Mouse (Mus musculus) yolk sac, embryonic 10.5 days (tissue): ENCODE results near the gene Tas2r123.

Experiments used
- DNase-seq: peaks from one replicate; pipeline ENCODE4 v3.0.0-alpha.2; 2017; ENCODE audit warnings: low spot score

The Tas2r123 gene

DNA sequence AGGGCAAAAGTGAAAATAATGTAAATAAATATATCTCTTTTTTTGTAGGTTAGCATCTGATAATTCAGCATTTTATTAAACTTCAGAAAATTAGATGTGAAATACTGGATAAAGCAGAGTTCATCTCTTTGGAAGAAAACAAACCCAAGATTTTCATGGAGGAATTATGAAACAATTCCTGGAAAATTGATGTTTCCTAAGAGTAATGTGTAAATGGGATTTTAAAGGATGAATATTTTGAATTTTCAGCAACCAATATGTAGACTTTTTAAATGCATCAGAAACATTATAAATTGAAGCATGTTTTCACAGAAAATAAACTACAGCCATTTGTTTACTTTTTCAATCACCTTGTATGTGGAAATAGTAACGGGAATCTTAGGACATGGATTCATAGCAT, at the start of gene Tas2r123:
Tas2r123 (plus strand) TSS at position 301 of the 400 bp plus-strand sequence.
- DNase-seq = no peak

DNA sequence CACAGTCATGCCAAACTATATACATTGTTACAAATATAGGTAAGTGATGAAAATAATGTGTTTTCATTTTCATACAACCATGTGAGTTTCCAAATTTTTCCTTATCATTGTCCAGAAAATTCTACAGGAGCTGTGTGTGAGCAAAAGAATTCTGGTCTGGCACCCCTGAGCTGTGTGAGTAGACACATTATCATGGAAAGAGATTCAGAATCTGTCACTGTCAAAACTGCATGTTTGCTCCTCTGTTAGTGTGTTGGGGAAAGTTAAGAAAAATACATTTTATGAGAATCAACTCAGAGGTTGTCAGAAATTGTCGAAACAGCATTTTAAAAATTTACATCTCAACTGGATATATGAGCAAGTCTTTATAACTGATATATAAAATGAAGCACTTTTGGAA, 44.4 kb upstream of the Tas2r123 start, which contains the start of gene Tas2r117:
Tas2r117 (plus strand) TSS at position 301 of the 400 bp plus-strand sequence.
- DNase-seq = no peak

DNA sequence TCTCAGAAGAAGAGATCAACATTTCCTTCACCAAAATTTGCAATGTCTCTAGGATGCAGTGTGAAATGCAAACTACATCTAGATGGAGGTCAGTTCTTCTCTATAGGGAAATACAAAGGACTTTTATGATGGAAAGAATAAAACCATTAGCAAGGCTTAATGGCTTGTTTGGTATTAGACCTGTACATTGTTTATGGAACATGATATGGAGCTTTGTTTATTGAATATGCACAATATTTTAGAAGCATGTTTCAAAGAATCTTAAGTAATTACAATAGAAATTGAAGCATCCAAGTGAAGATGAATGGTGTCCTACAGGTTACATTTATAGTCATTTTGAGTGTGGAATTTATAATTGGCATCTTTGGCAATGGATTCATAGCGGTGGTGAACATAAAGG, 8.2 kb downstream of the Tas2r123 start, which contains the start of gene Tas2r116:
Tas2r116 (plus strand) TSS at position 301 of the 400 bp plus-strand sequence.
- no peak for DNase-seq

DNA sequence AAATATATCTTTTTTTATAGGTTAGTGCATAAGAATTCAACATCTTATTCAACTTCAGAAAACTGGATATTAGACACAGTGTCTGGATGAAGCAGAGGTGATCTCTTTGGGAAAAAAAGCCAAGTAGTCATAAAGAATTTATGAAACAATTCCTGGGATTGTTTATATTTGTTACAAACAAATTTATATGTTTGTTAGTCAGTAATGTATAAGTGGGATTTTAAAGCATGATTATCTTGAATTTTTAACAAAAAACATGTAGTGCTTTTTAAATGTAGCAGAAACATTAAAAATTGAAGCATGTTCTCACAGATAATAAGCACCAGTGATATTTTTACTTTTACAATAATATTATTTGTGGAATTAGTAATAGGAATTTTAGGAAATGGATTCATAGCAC, 20.8 kb downstream of the Tas2r123 start, which contains the start of gene Tas2r110:
Tas2r110 (plus strand) TSS at position 301 of the 400 bp plus-strand sequence.
- DNase-seq = no peak

DNA sequence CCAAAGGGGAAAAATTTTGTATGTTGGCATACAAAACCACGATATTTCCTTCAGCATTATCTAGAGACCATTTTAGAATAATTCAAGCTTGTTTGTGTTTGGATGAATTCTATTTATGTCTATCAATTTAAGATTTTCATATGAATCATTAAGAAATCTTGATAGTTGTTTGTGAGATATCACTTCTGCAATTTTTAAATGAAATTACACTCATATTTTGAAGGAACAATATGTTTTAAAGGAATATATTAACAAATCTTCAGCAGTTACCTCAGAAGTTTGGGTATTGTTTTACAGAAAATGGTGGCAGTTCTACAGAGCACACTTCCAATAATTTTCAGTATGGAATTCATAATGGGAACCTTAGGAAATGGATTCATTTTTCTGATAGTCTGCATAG, 45.8 kb downstream of the Tas2r123 start, which contains the start of gene Tas2r113:
Tas2r113 (plus strand) TSS at position 301 of the 400 bp plus-strand sequence.
- DNase-seq = no peak
